Mouse (Mus musculus): ENCODE results near the gene Upf3a.
"Not testable (repeated sequence)": the region's sequence is repeated elsewhere in the genome, so short reads cannot be mapped to it uniquely, and the experiment has no call there.

Gene Upf3a

GRCm38 (mm10) chr8:13785250-13785763 is at the start of gene Upf3a:
Gene Upf3a, plus strand, starts transcription at chr8:13785615.
- peak; percentile 96 for DNase-seq (ENCODE audit: low read depth, low spot score)

GRCm38 (mm10) chr8:13740323-13740770 is 45.1 kb upstream of the Upf3a start:
- no peak for DNase-seq (ENCODE audit: low read depth, low spot score)

- no peak for DNase-seq (ENCODE audit: low read depth, low spot score)
These were observed 44.4 kb upstream of the Upf3a start for GRCm38 (mm10) chr8:13740817-13741613.

GRCm38 (mm10) chr8:13746212-13746611 is 39.2 kb upstream of the Upf3a start:
- DNase-seq (ENCODE audit: low read depth, low spot score), result not testable (repeated sequence)

GRCm38 (mm10) chr8:13747626-13748025 is 37.8 kb upstream of the Upf3a start:
- DNase-seq (ENCODE audit: low read depth, low spot score), result no peak

- peak; percentile 82 for DNase-seq (ENCODE audit: low read depth, low spot score)
These were observed 31.7 kb upstream of the Upf3a start for GRCm38 (mm10) chr8:13753680-13754079.

GRCm38 (mm10) chr8:13756480-13756879 is 28.9 kb upstream of the Upf3a start:
- no peak for DNase-seq (ENCODE audit: low read depth, low spot score)

GRCm38 (mm10) chr8:13756982-13757804 is 28.2 kb upstream of the Upf3a start, which contains the start of gene Cdc16:
Gene Cdc16, plus strand, starts transcription at chr8:13757676.
- DNase-seq (ENCODE audit: low read depth, low spot score), result peak; percentile 92

- DNase-seq (ENCODE audit: low read depth, low spot score), result peak; percentile 77
These were observed 27.3 kb upstream of the Upf3a start for GRCm38 (mm10) chr8:13757805-13758727.

- no peak for DNase-seq (ENCODE audit: low read depth, low spot score)
These were observed 16.2 kb upstream of the Upf3a start for GRCm38 (mm10) chr8:13769206-13769605.

- no peak for DNase-seq (ENCODE audit: low read depth, low spot score)
These were observed 4.9 kb upstream of the Upf3a start for GRCm38 (mm10) chr8:13780536-13780935.

GRCm38 (mm10) chr8:13785764-13786299 is 417 bp downstream of the Upf3a start:
- peak; percentile 96 for DNase-seq (ENCODE audit: low read depth, low spot score)

GRCm38 (mm10) chr8:13789606-13790005 is 4.2 kb downstream of the Upf3a start:
- no peak for DNase-seq (ENCODE audit: low read depth, low spot score)

GRCm38 (mm10) chr8:13793097-13793745 is 7.8 kb downstream of the Upf3a start:
- DNase-seq (ENCODE audit: low read depth, low spot score), result no peak

GRCm38 (mm10) chr8:13793746-13794101 is 8.3 kb downstream of the Upf3a start:
- DNase-seq (ENCODE audit: low read depth, low spot score), result no peak

GRCm38 (mm10) chr8:13797676-13798075 is 12.3 kb downstream of the Upf3a start:
- DNase-seq (ENCODE audit: low read depth, low spot score), result no peak

GRCm38 (mm10) chr8:13799566-13799965 is 14.2 kb downstream of the Upf3a start:
- no peak for DNase-seq (ENCODE audit: low read depth, low spot score)

GRCm38 (mm10) chr8:13828598-13829172 is 43.3 kb downstream of the Upf3a start:
- peak; percentile 10 for DNase-seq (ENCODE audit: low read depth, low spot score)

GRCm38 (mm10) chr8:13838289-13838688 is 52.9 kb downstream of the Upf3a start, which contains the start of gene AF366264:
Gene AF366264, minus strand, starts transcription at chr8:13838389.
- not testable (repeated sequence) for DNase-seq (ENCODE audit: low read depth, low spot score)

- DNase-seq (ENCODE audit: low read depth, low spot score), result not testable (repeated sequence)
These were observed 57.9 kb downstream of the Upf3a start for GRCm38 (mm10) chr8:13843286-13843685.

All from R1 (cell line).